ENCODE assay signal across 24 mouse cellular contexts in the genomic region with DNA sequence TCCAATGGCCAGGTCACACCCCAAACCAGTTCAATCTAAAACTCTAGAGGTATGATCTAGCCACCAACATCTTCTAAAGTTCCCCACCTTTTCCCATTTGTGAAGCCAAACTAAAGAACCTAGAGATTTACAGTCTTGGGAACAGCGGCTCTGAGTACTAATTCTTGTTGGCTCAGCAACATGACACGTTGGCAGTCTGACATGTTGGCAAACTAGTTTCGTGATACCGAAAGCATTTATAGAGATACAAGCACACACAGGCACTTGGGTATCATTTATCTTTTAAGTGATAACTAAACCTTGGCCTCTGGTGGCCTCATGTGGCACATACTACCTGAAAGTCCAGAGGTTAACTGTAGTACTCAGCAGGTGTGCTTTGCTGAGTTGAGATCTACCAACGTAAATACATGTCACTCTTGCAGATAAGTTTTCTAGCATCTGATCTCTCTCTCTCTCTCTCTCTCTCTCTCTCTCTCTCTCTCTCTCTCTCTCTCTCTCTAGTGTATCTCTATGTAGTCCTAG. TPM values are rescaled to one million over a fixed set of nuclear protein-coding genes. Genes with fewer than 3 reads are reported as not detected.
DNase-seq lines count a peak whose midpoint lies in the region; ATAC-seq and TF ChIP-seq lines count a peak whose summit lies in the region.
"Had no signal": no experiment of that assay in that cellular context is flagged by ENCODE, and none has a peak within 500 bp of the region (broad histone marks: within the 10 kb centered on the region; RNA-seq: fewer than 3 reads in every experiment).

No protein-coding gene starts in this region.

- no peaks in the 10 kb centered on the region for H3K9me3 ChIP-seq in liver, embryonic 12.5 days (replicated peaks)
- no peaks in the 10 kb centered on the region for H3K9me3 ChIP-seq in intestine, embryonic 16.5 days (ENCODE audit: control insufficient read depth, low read length)
- H3K9me3 ChIP-seq: embryonic facial prominence, embryonic 12.5 days; forebrain, embryonic 13.5 days; heart, embryonic 12.5 days; hindbrain, embryonic 10.5 days had no signal

- no peaks in the 10 kb centered on the region for H3K36me3 ChIP-seq in liver, adult 2 months (ENCODE audit: control insufficient read depth, insufficient read depth, low read length)
- H3K36me3 ChIP-seq in liver, embryonic 12.5 days: no peaks in the 10 kb centered on the region
- no peaks in the 10 kb centered on the region for H3K36me3 ChIP-seq in intestine, embryonic 16.5 days (ENCODE audit: control insufficient read depth, insufficient read depth, low read length)
- H3K36me3 ChIP-seq: embryonic facial prominence, embryonic 12.5 days; heart, embryonic 12.5 days; hindbrain, embryonic 10.5 days had no signal

- WGBS in liver, adult 2 months: 54% methylated on average over 5 of the region's 5 CpGs
- WGBS in liver, embryonic 12.5 days (ENCODE audit: insufficient replicate concordance): 81% methylated on average over 5 of the region's 5 CpGs
- WGBS in intestine, embryonic 16.5 days: 62% methylated on average over 5 of the region's 5 CpGs

- H3K9ac ChIP-seq in liver, adult 2 months (ENCODE audit: low read depth, low read length): no peak overlapping the region
- H3K9ac ChIP-seq in liver, embryonic 12.5 days: no peak overlapping the region
- H3K9ac ChIP-seq in intestine, embryonic 16.5 days (ENCODE audit: low read depth, low read length): no peak overlapping the region
- H3K9ac ChIP-seq: embryonic facial prominence, embryonic 12.5 days; forebrain, embryonic 13.5 days; heart, embryonic 12.5 days had no signal

- no peaks in the 10 kb centered on the region for H3K79me2 ChIP-seq in liver, adult 2 months (ENCODE audit: control insufficient read depth, insufficient read depth, low read length)

- H3K4me1 ChIP-seq in liver, adult 2 months (ENCODE audit: control insufficient read depth, insufficient read depth, low read length): peaks cover 2% of the 10 kb centered on the region; the same call in 1 of the 2 replicates
- no peaks in the 10 kb centered on the region for H3K4me1 ChIP-seq in liver, embryonic 12.5 days
- H3K4me1 ChIP-seq in intestine, embryonic 16.5 days (ENCODE audit: control insufficient read depth, insufficient read depth, low read length): no peaks in the 10 kb centered on the region
- H3K4me1 ChIP-seq: embryonic facial prominence, embryonic 12.5 days; forebrain, embryonic 13.5 days; heart, embryonic 12.5 days; hindbrain, embryonic 10.5 days had no signal

- no peak overlapping the region for H3K4me3 ChIP-seq in liver, adult 2 months (ENCODE audit: insufficient read depth, low read depth, low read length)
- no peak overlapping the region for H3K4me3 ChIP-seq in liver, embryonic 12.5 days
- H3K4me3 ChIP-seq in intestine, embryonic 16.5 days (ENCODE audit: low read length): no peak overlapping the region
- H3K4me3 ChIP-seq: embryonic facial prominence, embryonic 12.5 days; forebrain, embryonic 13.5 days; heart, embryonic 12.5 days; hindbrain, embryonic 10.5 days had no signal

- no peak for TF ChIP-seq CTCF in liver, adult 2 months (IDR thresholded peaks at IDR 0.05; ENCODE audit: low read depth, low read length)
- no peak for TF ChIP-seq CTCF in brain, embryonic 14.5 days (IDR thresholded peaks at IDR 0.05; ENCODE audit: borderline replicate concordance, extremely low read depth, insufficient read depth, insufficient read length)

- H3K27me3 ChIP-seq in liver, adult 2 months (ENCODE audit: control insufficient read depth, insufficient read depth, low read length): no peaks in the 10 kb centered on the region
- H3K27me3 ChIP-seq in liver, embryonic 12.5 days (replicated peaks): peaks cover 5% of the 10 kb centered on the region; the same call in 1 of the 2 replicates
- H3K27me3 ChIP-seq in intestine, embryonic 16.5 days (replicated peaks; ENCODE audit: control insufficient read depth, insufficient read depth, low read length): no peaks in the 10 kb centered on the region
- H3K27me3 ChIP-seq: embryonic facial prominence, embryonic 12.5 days; forebrain, embryonic 13.5 days; heart, embryonic 12.5 days had no signal

- no peak overlapping the region for H3K4me2 ChIP-seq in liver, embryonic 12.5 days
- H3K4me2 ChIP-seq in intestine, embryonic 16.5 days (ENCODE audit: low read depth, low read length): no peak overlapping the region
- H3K4me2 ChIP-seq: embryonic facial prominence, embryonic 12.5 days; forebrain, embryonic 13.5 days; heart, embryonic 12.5 days had no signal

- H3K27ac ChIP-seq in liver, adult 2 months (replicated peaks; ENCODE audit: insufficient read depth, low read depth, low read length): no peak overlapping the region
- H3K27ac ChIP-seq in liver, embryonic 12.5 days: no peak overlapping the region
- H3K27ac ChIP-seq in intestine, embryonic 16.5 days (ENCODE audit: low read length): peak overlapping the region; percentile 80
- H3K27ac ChIP-seq: embryonic facial prominence, embryonic 12.5 days; forebrain, embryonic 13.5 days; hindbrain, embryonic 10.5 days had no signal

- ATAC-seq in liver, embryonic 12.5 days: no peak
- ATAC-seq in intestine, embryonic 16.5 days: peak; percentile 70
- ATAC-seq in activated CD4-positive, CD25-positive, alpha-beta regulatory T cell, adult 4 months: no peak
- ATAC-seq: forebrain, embryonic 13.5 days; hindbrain, embryonic 16.5 days; inflammation-experienced regulatory T-cells, adult 6 months had no signal

- DNase-seq in adrenal gland, postnatal 14 days: peak; percentile 12
- no peak for DNase-seq in adrenal gland, adult (ENCODE audit: inconsistent age in 2 of 2, low spot score in 1 of 2)
- peak; percentile 31 for DNase-seq in liver, adult 2 months (ENCODE audit: extremely low read depth, low read depth, low spot score)
- DNase-seq in brain, embryonic 14.5 days (ENCODE audit: low read depth): peak; percentile 11
- no peak for DNase-seq in cerebellum, postnatal 4 days (ENCODE audit: low spot score in 2 of 2)
- DNase-seq: adrenal gland, postnatal 25 days; cerebellum, adult 8-10 months; cerebellum, postnatal 14 days; gastrocnemius, postnatal 14 days; kidney, adult 8-10 months had no signal

- TF ChIP-seq POLR2A in liver, adult 2 months (IDR thresholded peaks at IDR 0.05; ENCODE audit: extremely low read depth, insufficient read depth, low read length): no peak
- TF ChIP-seq POLR2A in brain, embryonic 14.5 days (IDR thresholded peaks at IDR 0.05; ENCODE audit: borderline replicate concordance, extremely low read depth, insufficient read depth, insufficient read length, poor library complexity, severe bottlenecking): no peak

RNA-seq across cellular contexts. Expression of gene Mfsd13b, which starts 20.2 kb away (rescaled TPM):
- total RNA-seq in adrenal gland, postnatal 14 days (2021): not detected in 2 replicates
- not detected in 2 replicates for total RNA-seq in liver, adult 2 months (2014; rRNA removed)
- polyA plus RNA-seq in liver, adult 2 months (2012; rRNA removed): not detected in 2 replicates
- polyA plus RNA-seq in liver, embryonic 12.5 days (2016; fragmentation: Nextera tagmentation; extraction: Ambion mirVana): 0.18 TPM in 1 of 2 replicates, not detected in the other
- 0.15 and 0.22 TPM in 2 replicates for polyA plus RNA-seq in brain, embryonic 14.5 days (2012; rRNA removed)
- 0.38 and 0.99 TPM in 2 replicates for polyA plus RNA-seq in intestine, embryonic 16.5 days (2015; fragmentation: Nextera tagmentation; extraction: Ambion mirVana)
- not detected for polyA plus RNA-seq in activated CD4-positive, CD25-positive, alpha-beta regulatory T cell, adult 4 months (2017; shearing (Covaris generic))
- total RNA-seq: gastrocnemius, postnatal 14 days; granulocyte monocyte progenitor cell, adult 5-6 weeks; heart, adult 8-10 months; heart, postnatal 25 days; MEL had no signal
- polyA plus RNA-seq: C2C12; embryonic facial prominence, embryonic 12.5 days; hindbrain, embryonic 16.5 days; inflammation-experienced regulatory T-cells, adult 6 months had no signal

RNA-seq across cellular contexts. Expression of gene Cdr2, which starts 20.4 kb away (rescaled TPM):
- total RNA-seq in adrenal gland, postnatal 14 days (2021): 14.2 and 16.3 TPM in 2 replicates
- 0.74 and 0.87 TPM in 2 replicates for total RNA-seq in liver, adult 2 months (2014; rRNA removed)
- polyA plus RNA-seq in liver, adult 2 months (2012; rRNA removed): 0.45 and 0.49 TPM in 2 replicates
- polyA plus RNA-seq in liver, embryonic 12.5 days (2016; fragmentation: Nextera tagmentation; extraction: Ambion mirVana): 39.3 and 40.8 TPM in 2 replicates
- polyA plus RNA-seq in brain, embryonic 14.5 days (2012; rRNA removed): 27.4 and 37.4 TPM in 2 replicates
- polyA plus RNA-seq in intestine, embryonic 16.5 days (2015; fragmentation: Nextera tagmentation; extraction: Ambion mirVana): 15.7 and 19.8 TPM in 2 replicates
- polyA plus RNA-seq in activated CD4-positive, CD25-positive, alpha-beta regulatory T cell, adult 4 months (2017; shearing (Covaris generic)): 1 to 10 TPM; 1.0 to 1.3 TPM

RNA-seq across cellular contexts. Expression of gene Mettl9, which starts 31.8 kb away (rescaled TPM):
- 104 TPM in 2 replicates for total RNA-seq in adrenal gland, postnatal 14 days (2021)
- total RNA-seq in liver, adult 2 months (2014; rRNA removed): 37.9 and 41.4 TPM in 2 replicates
- 13.8 and 18.8 TPM in 2 replicates for polyA plus RNA-seq in liver, adult 2 months (2012; rRNA removed)
- polyA plus RNA-seq in liver, embryonic 12.5 days (2016; fragmentation: Nextera tagmentation; extraction: Ambion mirVana): 71.8 and 73.5 TPM in 2 replicates
- 103 and 112 TPM in 2 replicates for polyA plus RNA-seq in brain, embryonic 14.5 days (2012; rRNA removed)
- 121 and 123 TPM in 2 replicates for polyA plus RNA-seq in intestine, embryonic 16.5 days (2015; fragmentation: Nextera tagmentation; extraction: Ambion mirVana)
- 1 to 10 TPM; 8.2 to 8.3 TPM for polyA plus RNA-seq in activated CD4-positive, CD25-positive, alpha-beta regulatory T cell, adult 4 months (2017; shearing (Covaris generic))

Comparison
In these comparisons a context has a peak if more than half of its experiments do, and no peak if none do; other contexts are left out.
1. DNase-seq: peak in adrenal gland, postnatal 14 days (single experiment), liver, adult 2 months (single experiment) and brain, embryonic 14.5 days (single experiment); none in adrenal gland, adult (0 of 2) and cerebellum, postnatal 4 days (0 of 2).